Mouse (Mus musculus) megakaryocyte progenitor cell, adult 5-6 weeks (primary cell): Measurements from ENCODE around the gene Grik2. TPM values are rescaled to one million over a fixed set of nuclear protein-coding genes. Genes with fewer than 3 reads are reported as not detected.
"Not testable (repeated sequence)": the region's sequence is repeated elsewhere in the genome, so short reads cannot be mapped to it uniquely, and the experiment has no call there.

Experiments used
- ATAC-seq: replicated peaks from 2 replicates; pipeline ENCODE4 v1.8.0; 2016; ENCODE audit warnings: mild to moderate bottlenecking, moderate TSS enrichment, inconsistent platforms; ENCODE audit not compliant: poor library complexity
- total RNA-seq, 2 experiments: library from RNA; stranded (forward) in 1 of 2; stranded (reverse) in 1 of 2; fragments of 157-497, 149-512 nt in 1 of 2; fragments of 200-1000 nt in 1 of 2; gene quantifications; 2 replicates each; pipeline versions ENCODE4 v1.2.3 to v1.2.4; 2015 to 2017

The Grik2 gene
- total RNA-seq, 2 experiments from 2014 or later = not detected

GRCm38 (mm10) chr10:49381852-49382251 is 406.7 kb downstream of the Grik2 start:
- no peak for ATAC-seq

DNA sequence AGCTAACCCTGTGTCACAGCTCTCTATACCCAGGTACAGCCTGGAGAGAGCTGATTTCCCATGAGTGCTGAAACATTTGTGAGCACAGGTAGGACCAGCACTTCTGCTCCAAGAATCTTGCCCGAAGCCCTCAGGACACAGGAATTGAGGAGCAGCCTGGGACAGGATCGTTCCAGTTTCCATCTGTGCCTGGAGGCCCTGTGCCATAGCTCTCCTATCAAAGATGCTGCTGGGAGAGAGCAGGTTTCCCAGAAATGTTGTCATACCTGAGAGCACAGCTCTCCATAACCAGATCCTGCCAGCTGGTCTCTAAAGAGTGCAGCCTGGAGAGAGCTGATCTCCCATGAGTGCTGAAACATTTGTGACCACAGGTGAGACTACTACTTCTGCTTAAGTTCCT is 420.0 kb downstream of the Grik2 start:
- no peak for ATAC-seq

GRCm38 (mm10) chr10:49365262-49365661 is 423.3 kb downstream of the Grik2 start:
- ATAC-seq = no peak

GRCm38 (mm10) chr10:49322413-49322812 is 466.2 kb downstream of the Grik2 start:
- ATAC-seq = no peak

GRCm38 (mm10) chr10:49319880-49320279 is 468.7 kb downstream of the Grik2 start:
- ATAC-seq = no peak

DNA sequence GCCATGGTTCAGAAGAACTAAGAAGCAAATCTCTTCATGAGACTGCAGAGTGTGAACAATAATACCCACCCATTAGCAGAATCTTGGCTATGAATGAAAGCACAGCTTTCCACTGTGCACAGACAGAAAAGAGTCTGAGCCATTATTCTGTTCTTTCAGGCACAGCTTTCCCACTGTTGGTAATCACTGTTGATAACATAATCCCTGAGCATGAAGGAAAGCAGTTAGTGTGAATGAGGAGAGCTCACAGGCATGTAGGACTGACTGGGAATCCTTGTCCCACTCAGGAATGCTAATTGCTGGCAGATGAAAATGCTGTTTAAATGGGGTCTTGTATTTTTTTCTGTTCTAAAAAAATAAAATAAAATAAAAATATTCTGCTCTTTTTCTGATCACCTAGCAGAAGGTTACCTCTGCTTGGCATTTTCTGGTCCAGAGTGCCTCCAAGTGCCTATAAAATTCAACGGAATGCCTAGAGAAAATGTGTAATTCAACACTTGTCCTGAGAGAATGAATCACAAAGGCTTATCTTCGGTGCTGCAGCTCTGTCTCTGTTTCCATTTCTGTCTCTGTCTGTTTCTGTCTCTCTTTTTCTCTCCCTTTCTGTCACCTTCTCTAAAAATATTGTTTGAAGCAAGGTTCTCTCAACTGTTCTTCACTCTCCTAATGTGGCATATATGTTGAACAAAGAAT is 532.2 kb downstream of the Grik2 start:
- ATAC-seq = no peak

- not testable (repeated sequence) for ATAC-seq
These were observed 551.2 kb downstream of the Grik2 start for GRCm38 (mm10) chr10:49237356-49237755.

DNA sequence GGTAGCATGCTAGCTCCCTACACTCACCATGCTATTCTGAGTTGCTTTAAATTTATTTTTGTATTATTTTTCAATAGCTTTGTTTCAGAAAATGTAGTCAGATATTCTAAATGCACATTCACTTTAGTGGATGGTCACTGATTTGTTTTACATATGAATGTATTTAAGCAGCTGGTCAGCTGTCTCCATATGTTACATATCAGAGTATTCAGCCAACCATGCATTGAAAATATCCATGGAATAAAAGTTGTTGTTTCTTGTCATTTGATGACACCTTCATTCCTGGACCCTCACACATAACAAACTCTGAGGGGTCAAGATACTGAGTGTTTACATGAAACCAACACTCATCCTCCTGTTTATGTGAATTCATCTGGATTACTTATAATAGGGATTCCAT is 551.7 kb downstream of the Grik2 start:
- ATAC-seq = not testable (repeated sequence)

DNA sequence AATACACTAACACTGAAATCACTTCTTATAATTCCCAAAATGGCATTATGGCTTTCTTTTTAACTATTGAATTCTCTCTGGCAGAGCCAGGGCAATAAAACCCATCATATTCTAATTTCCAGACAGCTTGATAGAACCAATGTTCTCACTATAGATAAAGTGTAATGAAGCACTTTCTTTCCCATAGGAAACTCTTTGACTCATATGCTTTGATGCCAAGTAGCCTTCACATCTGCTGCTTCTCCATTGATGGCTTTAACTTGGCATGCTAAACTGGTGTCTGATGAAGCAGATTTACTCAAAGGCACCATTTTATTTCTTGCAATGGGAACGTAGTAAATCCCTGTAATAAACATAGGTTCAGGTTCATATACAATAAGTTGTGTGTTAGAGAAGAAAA is 568.5 kb downstream of the Grik2 start:
- no peak for ATAC-seq

DNA sequence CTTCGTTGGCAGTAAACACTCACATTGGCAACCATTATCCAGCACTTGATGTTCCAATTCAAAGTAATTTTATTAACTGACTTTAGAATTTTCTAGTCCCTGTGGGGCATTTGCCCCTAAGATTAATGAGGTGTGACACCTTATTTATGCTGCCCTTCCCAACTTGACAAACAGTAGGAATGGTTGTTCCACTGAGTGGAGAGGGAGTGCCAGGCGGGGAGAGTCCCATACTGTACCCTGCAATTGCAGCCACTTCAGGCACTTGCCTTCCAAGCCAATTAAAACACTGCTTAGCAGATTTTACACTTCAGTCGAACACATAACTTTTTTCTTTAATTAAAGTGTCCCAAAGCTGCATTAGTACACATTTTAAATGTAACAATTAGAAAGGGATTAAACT is 568.9 kb downstream of the Grik2 start:
- no peak for ATAC-seq

DNA sequence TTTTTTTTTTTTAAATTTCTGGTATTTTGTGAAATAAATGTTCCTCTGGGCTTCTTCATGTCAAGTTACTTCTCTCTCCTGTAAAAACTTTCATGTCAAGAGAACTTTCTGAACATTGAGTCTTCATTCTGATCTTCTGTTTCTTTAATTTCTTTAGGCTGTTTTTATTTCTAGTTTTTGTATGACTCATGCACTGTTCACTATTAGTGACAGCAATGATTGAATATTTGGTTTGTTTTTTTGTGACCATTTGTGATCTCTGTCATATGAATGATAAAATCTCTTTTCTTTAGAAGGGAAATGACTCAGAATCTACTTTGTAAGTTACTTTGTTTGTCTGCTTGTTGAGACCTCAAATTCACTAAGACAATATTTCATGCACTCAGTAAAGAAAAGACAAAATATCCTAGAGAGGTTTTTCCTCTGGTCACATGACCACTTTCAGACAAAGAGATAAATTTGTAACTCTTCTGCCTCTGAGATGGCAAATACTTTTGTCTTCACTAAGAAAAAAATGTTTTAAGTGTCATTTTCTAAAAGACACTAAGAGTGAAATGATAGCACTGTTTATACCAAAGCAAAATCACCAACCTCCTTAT is 596.7 kb downstream of the Grik2 start:
- no peak for ATAC-seq

- no peak for ATAC-seq
These were observed 597.3 kb downstream of the Grik2 start for GRCm38 (mm10) chr10:49191291-49191690.

GRCm38 (mm10) chr10:49154134-49154533 is 634.4 kb downstream of the Grik2 start:
- no peak for ATAC-seq

DNA sequence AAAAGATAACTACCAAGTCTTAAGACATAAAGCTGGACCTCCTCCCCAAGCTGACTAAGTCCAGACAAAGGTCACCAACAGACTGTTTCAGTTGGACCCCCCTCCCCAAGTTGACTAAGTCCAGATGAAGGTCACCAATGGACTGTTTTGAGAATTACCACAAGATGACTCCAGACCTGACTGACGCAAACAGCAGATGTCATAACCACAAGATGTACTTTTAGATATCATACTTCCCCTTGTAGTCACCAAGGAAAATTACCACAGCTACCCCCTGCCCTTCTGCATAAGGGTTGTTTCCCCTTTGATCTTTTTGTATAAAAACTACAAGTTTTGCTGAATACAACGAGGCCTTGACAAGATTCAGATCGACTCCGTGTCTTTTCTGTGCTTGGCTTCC is 637.1 kb downstream of the Grik2 start:
- ATAC-seq = not testable (repeated sequence)

GRCm38 (mm10) chr10:49149714-49150113 is 638.9 kb downstream of the Grik2 start:
- no peak for ATAC-seq

GRCm38 (mm10) chr10:49142658-49143057 is 645.9 kb downstream of the Grik2 start:
- ATAC-seq = no peak

- ATAC-seq = no peak
These were observed 651.8 kb downstream of the Grik2 start for GRCm38 (mm10) chr10:49136816-49137215.

GRCm38 (mm10) chr10:49131311-49131710 is 657.3 kb downstream of the Grik2 start:
- ATAC-seq = no peak

DNA sequence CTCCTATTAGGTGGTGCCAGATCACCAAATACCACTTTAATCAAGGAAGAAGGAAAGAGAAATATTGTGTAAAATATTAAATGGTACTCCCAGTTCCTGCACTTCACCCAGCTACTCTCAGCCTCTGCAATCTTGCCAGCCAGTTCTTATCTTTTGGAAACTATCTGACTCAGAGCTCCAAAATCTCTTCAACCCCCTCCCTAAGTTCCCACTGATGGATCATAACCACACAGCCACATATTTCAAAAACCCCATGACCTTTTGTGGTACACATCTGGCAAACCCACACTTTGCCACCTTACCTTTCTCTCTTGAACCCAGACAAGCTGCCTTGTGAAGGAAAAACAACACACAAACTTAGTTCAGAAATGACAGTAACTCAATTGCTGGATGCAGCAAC is 738.2 kb downstream of the Grik2 start:
- no peak for ATAC-seq

DNA sequence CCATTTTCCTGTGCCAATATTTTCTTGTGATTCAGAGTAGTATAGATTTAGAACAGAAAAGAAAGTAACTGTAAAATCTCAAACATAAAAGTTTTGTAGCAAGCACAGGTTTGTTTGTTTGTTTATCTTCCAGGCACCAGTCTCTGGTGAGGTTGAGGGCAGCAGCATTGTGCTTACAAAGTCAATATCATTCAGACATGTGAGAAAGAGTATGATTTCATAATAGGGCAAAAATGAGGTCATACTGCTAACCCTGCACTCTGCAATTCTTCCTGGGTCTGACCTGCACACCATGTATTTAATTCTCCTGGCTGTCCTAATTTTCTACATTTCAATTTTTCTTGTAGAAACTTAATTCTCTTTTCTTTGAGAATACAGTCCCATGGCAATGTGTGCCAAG is 739.2 kb downstream of the Grik2 start:
- ATAC-seq = no peak
